Mouse (Mus musculus) 3T3-L1 (cell line): ENCODE measurements around the gene Sept11.

Experiments
- DNase-seq: peaks from one replicate; pipeline ENCODE4 v3.0.0-alpha.2; 2015; ENCODE audit warnings: low read depth, low spot score

The Sept11 gene

GRCm38 (mm10) chr5:93092857-93093622 lies at the start of gene Sept11:
Gene Sept11 (plus strand): TSS chr5:93093437.
- peak; percentile 84 for DNase-seq

- DNase-seq: no peak
These were observed 49.3 kb upstream of the Sept11 start for GRCm38 (mm10) chr5:93043688-93044583.

GRCm38 (mm10) chr5:93044584-93045370 lies 48.5 kb upstream of the Sept11 start, which contains the start of gene Sowahb:
Gene Sowahb (minus strand): TSS chr5:93045022.
- DNase-seq: no peak

DNA sequence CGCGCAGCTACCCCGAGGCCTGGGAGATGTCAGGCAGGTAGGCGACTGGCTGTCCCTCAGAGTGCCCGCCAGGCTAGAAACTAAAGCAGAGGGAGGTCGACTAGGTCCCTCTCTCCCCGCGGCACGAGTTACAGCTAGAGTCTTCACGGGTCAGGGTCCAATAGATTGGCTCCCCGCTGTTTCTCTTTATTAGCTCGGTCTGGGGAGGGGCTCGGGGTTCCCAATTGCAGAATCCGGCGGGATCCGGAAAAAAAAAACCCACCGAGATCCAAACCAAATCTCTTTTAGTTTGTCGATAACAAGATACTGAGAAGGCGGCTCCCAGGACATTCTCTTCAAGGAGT lies 47.9 kb upstream of the Sept11 start:
- DNase-seq: no peak

- DNase-seq: no peak
These were observed 46.9 kb upstream of the Sept11 start for GRCm38 (mm10) chr5:93046306-93046845.

- DNase-seq: no peak
These were observed 44.6 kb upstream of the Sept11 start for GRCm38 (mm10) chr5:93048481-93049240.

DNA sequence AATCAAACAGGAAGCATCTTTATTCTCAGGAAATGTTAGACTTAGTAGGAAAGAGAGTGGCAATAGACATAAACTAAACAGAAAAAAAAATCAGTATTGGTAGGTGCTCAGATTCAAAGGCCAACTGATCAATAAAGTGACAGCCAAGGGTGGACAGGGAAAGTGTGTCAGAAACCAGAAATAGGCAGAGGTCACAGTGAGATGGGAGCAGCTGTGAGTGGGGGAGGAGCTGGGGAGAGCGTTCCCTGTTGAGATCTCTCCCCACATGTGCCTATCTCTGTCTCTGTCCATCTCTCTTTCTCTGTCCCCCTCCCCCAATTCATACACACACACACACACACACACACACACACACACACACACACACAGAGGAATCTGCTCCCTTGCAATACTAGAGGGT lies 43.3 kb upstream of the Sept11 start:
- DNase-seq: no peak

GRCm38 (mm10) chr5:93051041-93051440 lies 42.2 kb upstream of the Sept11 start:
- DNase-seq: no peak

DNA sequence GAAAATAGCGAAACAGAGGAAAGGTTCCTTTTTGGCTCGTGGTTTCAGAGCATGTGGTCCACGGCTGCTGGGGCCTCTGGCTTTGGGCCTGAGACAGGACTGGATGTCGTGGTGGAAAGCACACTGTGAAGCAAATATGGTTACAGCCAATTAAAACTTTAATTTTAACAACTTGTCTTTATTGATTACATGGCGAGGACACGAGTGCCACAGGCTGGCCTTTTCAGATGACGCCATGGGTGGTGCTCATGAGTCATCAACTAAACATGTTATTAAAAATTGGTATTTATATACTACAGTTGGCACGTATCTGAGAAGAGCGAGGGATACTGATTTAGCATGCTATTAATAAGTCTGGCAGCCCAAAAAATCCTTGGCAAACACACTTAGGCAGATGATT lies 41.3 kb upstream of the Sept11 start:
- DNase-seq: no peak

DNA sequence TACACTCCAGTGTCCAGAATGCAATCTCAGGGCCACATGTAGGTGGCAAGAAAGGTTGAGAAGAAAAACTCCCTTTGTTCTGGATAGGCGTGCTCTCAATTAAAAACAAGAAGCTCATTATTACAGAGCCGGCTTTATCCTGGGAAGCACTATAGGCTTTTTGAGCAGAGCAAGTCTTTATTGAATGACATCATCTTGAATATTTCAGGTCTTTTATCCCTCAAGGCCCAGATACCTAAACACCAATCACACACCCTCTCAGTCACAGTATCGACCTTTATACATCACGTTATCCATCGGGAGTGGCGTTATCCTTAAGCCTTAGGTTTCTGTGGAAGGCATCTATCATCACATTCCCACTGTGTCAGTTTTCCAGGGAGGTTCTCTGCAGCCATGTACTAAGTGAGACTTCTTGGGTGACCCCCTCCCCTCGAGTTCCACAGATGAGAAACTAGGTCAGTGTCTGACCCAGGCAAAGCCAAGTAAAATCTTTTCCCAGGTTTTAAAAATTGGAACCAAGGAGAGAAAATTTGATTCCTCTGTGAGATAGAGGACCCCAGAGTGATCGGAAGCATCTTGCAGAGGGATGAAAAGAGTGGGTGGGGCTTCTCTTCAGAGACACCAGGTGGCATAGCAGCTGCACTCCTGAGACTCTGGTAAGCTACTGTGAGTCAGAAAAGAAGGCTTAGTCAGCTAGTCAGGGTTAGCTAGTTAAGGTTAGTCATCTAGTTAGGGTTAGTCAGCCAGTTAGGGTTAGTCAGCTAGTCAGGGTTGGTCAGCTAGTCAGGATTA lies 39.4 kb upstream of the Sept11 start:
- peak; percentile 10 for DNase-seq

- DNase-seq: peak; percentile 58
These were observed 32.4 kb upstream of the Sept11 start for GRCm38 (mm10) chr5:93060865-93061264.

DNA sequence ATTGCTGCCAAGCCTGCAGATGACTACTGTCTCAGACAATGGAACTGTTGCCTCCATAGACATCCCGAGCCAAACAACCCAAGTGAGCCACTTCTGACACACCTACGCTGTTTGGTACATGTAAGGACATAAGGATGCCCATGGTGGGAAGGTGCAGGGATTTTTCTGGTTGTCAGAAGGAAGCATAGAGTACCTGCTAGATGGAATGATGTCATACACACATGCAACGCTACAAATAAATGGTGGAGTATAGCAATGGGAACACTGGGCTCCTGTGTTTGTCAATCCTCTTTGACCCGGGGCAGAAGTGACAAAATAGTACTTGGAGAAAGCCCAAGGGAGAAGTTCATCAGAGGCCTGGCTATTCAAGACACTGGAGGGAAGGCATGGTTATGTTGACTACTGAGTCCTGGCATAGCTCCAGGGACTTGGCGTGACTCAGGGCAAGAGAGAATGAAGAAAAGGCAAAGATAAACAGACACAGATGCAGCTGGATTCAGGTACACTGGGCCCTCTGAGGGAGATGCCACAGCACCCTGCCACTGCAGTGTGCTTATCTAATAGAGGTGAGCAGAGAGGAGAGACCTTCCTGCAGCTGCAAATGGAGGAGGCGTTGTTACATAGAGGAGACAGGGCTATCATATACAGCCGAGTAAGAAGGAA lies 15.4 kb upstream of the Sept11 start:
- peak; percentile 59 for DNase-seq

GRCm38 (mm10) chr5:93079596-93079995 lies 13.6 kb upstream of the Sept11 start:
- no peak for DNase-seq

DNA sequence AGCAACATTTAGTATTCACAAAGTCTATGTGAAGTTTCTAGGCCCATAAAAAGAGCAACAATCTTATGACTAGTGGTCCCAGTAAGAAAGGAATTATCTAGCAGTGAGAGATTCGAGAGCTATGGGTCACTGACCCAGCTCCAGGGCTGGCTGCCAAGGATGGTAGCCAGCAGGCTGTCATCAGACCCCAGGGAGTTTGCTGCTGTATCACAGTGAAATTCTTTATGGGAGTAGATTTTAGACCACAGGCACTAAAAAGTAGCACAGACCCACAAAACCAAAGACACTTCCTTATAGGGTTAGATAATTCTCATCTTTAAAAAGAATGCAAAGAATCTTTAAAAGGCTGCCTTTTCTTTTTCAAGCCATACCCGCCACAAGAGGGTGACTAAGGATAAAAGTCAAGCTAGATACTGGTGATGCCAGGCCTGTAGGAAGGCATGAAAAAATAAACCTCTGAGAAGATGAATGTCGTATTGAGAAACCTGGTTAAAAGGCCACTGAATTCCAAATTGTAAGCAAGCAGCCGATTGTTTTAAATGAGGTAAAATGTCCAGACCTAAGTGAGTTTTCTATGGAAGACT lies 8.1 kb upstream of the Sept11 start:
- DNase-seq: peak; percentile 72

DNA sequence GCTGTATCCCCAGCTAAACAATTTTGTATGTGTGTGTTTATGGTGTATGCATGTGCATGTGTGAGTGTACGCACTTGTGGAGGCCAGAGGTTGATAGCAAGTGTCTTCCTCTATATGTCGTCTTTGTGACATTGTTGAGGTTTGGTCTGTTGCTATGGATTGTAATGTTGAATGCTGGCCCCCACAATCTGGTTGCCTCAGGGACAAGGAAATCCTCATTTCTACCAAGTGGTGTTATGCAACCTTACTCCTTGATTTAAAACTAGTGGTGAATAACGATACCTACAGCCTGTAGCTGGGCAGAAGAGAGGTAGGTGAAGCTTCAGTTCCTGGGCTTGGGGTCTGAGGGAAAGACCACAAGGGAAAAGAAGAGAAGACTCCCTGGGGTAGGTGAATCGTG lies 7.3 kb upstream of the Sept11 start:
- DNase-seq: no peak

GRCm38 (mm10) chr5:93091266-93091665 lies 2.0 kb upstream of the Sept11 start:
- DNase-seq: no peak

DNA sequence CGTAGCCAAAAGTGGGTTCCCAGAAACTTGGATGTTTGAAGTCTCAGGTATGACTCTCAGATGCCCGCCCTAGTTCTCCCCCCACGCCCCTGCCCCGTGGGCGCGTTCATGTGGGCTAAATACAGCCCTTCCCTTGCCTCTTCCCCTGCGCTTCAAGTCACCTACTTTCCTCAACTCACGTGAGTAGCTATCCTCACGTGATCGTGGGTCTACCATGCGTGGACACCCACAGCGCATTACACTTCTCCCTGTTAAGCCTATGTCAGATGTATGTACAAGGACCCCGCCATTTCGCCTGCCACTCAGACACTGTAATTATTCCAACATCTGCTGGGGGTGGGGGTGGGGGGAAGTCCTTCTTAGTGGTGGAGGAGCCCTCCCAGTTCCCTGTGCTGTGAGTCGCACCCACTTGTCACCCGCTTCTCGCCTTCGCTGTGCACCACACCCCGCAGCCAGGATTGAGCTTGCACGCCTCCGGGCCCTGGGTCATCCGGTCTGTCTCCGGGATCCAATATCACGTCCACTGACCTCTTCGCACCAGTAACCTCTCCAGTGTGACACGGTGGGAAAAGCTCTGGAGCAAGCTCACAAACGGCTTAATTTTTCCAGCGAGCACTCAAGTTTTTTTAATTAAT lies 973 bp upstream of the Sept11 start:
- peak; percentile 38 for DNase-seq

- DNase-seq: peak; percentile 63
These were observed 646 bp downstream of the Sept11 start for GRCm38 (mm10) chr5:93093638-93094527.
